Mouse (Mus musculus): ENCODE data around the gene Polr3b.

GRCm38 (mm10) chr10:84758483-84759431 lies 136.7 kb downstream of the Polr3b start:
- TF ChIP-seq POLR2A (IDR thresholded peaks at IDR 0.05; ENCODE audit: borderline replicate concordance, extremely low read depth, insufficient read depth, insufficient read length, poor library complexity, severe bottlenecking) (no peak), CTCF (IDR thresholded peaks at IDR 0.05; ENCODE audit: borderline replicate concordance, extremely low read depth, insufficient read depth, insufficient read length) (no peak)

Measured in brain, embryonic 14.5 days (tissue).